Mouse (Mus musculus) hindlimb bud, embryonic 11.5 days (tissue): ENCODE results near the gene Smoc2.

Experiments
- DNase-seq: peaks from one replicate; pipeline ENCODE4 v3.0.0-alpha.2; 2012; ENCODE audit warnings: low read depth, low spot score; ENCODE audit errors: extremely low spot score

Gene Smoc2

GRCm38 (mm10) chr17:14273386-14273785, 5.9 kb upstream of the Smoc2 start:
- DNase-seq, result no peak

- DNase-seq, result no peak
These were observed 2.0 kb upstream of the Smoc2 start for GRCm38 (mm10) chr17:14277310-14277709.

- DNase-seq, result no peak
These were observed 627 bp downstream of the Smoc2 start for GRCm38 (mm10) chr17:14279966-14280300.

GRCm38 (mm10) chr17:14280425-14280833, 1.1 kb downstream of the Smoc2 start:
- no peak for DNase-seq

- no peak for DNase-seq
These were observed 8.8 kb downstream of the Smoc2 start for GRCm38 (mm10) chr17:14288015-14288616.

- no peak for DNase-seq
These were observed 14.3 kb downstream of the Smoc2 start for GRCm38 (mm10) chr17:14293617-14294016.

- DNase-seq, result no peak
These were observed 15.8 kb downstream of the Smoc2 start for GRCm38 (mm10) chr17:14295146-14295545.

GRCm38 (mm10) chr17:14300361-14300760, 21.1 kb downstream of the Smoc2 start:
- no peak for DNase-seq

GRCm38 (mm10) chr17:14301491-14302344, 22.4 kb downstream of the Smoc2 start:
- no peak for DNase-seq

- no peak for DNase-seq
These were observed 23.1 kb downstream of the Smoc2 start for GRCm38 (mm10) chr17:14302356-14302755.

GRCm38 (mm10) chr17:14303722-14304121, 24.4 kb downstream of the Smoc2 start:
- DNase-seq, result no peak

GRCm38 (mm10) chr17:14309884-14310283, 30.6 kb downstream of the Smoc2 start:
- DNase-seq, result no peak

GRCm38 (mm10) chr17:14312440-14312839, 33.1 kb downstream of the Smoc2 start:
- no peak for DNase-seq

GRCm38 (mm10) chr17:14314308-14314707, 35.0 kb downstream of the Smoc2 start:
- DNase-seq, result no peak

GRCm38 (mm10) chr17:14316536-14316935, 37.2 kb downstream of the Smoc2 start:
- no peak for DNase-seq

- no peak for DNase-seq
These were observed 38.1 kb downstream of the Smoc2 start for GRCm38 (mm10) chr17:14317439-14317838.

GRCm38 (mm10) chr17:14326156-14326555, 46.9 kb downstream of the Smoc2 start:
- no peak for DNase-seq

GRCm38 (mm10) chr17:14328037-14328436, 48.7 kb downstream of the Smoc2 start:
- DNase-seq, result no peak

GRCm38 (mm10) chr17:14330498-14330897, 51.2 kb downstream of the Smoc2 start:
- DNase-seq, result no peak

GRCm38 (mm10) chr17:14339932-14340557, 60.7 kb downstream of the Smoc2 start:
- no peak for DNase-seq

- DNase-seq, result no peak
These were observed 61.4 kb downstream of the Smoc2 start for GRCm38 (mm10) chr17:14340736-14341135.

GRCm38 (mm10) chr17:14342511-14342910, 63.2 kb downstream of the Smoc2 start:
- DNase-seq, result no peak
